Mouse (Mus musculus): ENCODE results near the gene Fgfr2. TPM values are rescaled to one million over a fixed set of nuclear protein-coding genes. Genes with fewer than 3 reads are reported as not detected.

Gene Fgfr2
- polyA plus RNA-seq, 1 experiment from 2014 or later = 86.9 TPM

- Histone ChIP-seq H3K27me3 (ENCODE audit: control insufficient read depth, insufficient read depth, low read length) (no peaks in the 10 kb centered on the region), H3K4me1 (ENCODE audit: control insufficient read depth, insufficient read depth, low read length) (peaks cover 16% of the 10 kb centered on the region), H3K4me3 (ENCODE audit: low read depth, low read length) (no peak overlapping the region), H3K36me3 (ENCODE audit: control insufficient read depth, insufficient read depth, low read length) (no peaks in the 10 kb centered on the region), H3K4me2 (ENCODE audit: low read depth) (no peak overlapping the region), H3K9ac (ENCODE audit: low read length) (no peak overlapping the region), H3K27ac (ENCODE audit: low read depth, low read length) (no peak overlapping the region), H3K9me3 (ENCODE audit: control insufficient read depth, low read length) (no peaks in the 10 kb centered on the region)
- no peak for ATAC-seq (ENCODE audit: insufficient read depth, low FRiP score, low TSS enrichment)
- no peak for DNase-seq (ENCODE audit: low spot score)
- WGBS = 85% methylated on average over 2 of the region's 2 CpGs
These were observed 371.4 kb downstream of the Fgfr2 start for GRCm38 (mm10) chr7:132751716-132752115.

- DNase-seq (ENCODE audit: low spot score) (no peak), ATAC-seq (ENCODE audit: insufficient read depth, low FRiP score, low TSS enrichment) (no peak)
- Histone ChIP-seq H3K27ac (ENCODE audit: low read depth, low read length) (no peak overlapping the region), H3K4me1 (ENCODE audit: control insufficient read depth, insufficient read depth, low read length) (peaks cover 11% of the 10 kb centered on the region), H3K36me3 (ENCODE audit: control insufficient read depth, insufficient read depth, low read length) (no peaks in the 10 kb centered on the region), H3K4me2 (ENCODE audit: low read depth) (no peak overlapping the region), H3K9ac (ENCODE audit: low read length) (no peak overlapping the region), H3K27me3 (ENCODE audit: control insufficient read depth, insufficient read depth, low read length) (no peaks in the 10 kb centered on the region), H3K9me3 (ENCODE audit: control insufficient read depth, low read length) (no peaks in the 10 kb centered on the region), H3K4me3 (ENCODE audit: low read depth, low read length) (no peak overlapping the region)
- WGBS = 90% methylated on average over 11 of the region's 11 CpGs
These were observed 373.6 kb downstream of the Fgfr2 start for GRCm38 (mm10) chr7:132749504-132749903.

- Histone ChIP-seq H3K9me3 (ENCODE audit: control insufficient read depth, low read length) (no peaks in the 10 kb centered on the region), H3K27me3 (ENCODE audit: control insufficient read depth, insufficient read depth, low read length) (no peaks in the 10 kb centered on the region), H3K36me3 (ENCODE audit: control insufficient read depth, insufficient read depth, low read length) (no peaks in the 10 kb centered on the region), H3K4me1 (ENCODE audit: control insufficient read depth, insufficient read depth, low read length) (no peaks in the 10 kb centered on the region), H3K27ac (ENCODE audit: low read depth, low read length) (no peak overlapping the region), H3K4me2 (ENCODE audit: low read depth) (no peak overlapping the region), H3K4me3 (ENCODE audit: low read depth, low read length) (no peak overlapping the region), H3K9ac (ENCODE audit: low read length) (no peak overlapping the region)
- DNase-seq (ENCODE audit: low spot score) (no peak), ATAC-seq (ENCODE audit: insufficient read depth, low FRiP score, low TSS enrichment) (no peak)
- 91% methylated on average over 3 of the region's 3 CpGs for WGBS
These were observed 374.9 kb downstream of the Fgfr2 start for GRCm38 (mm10) chr7:132748076-132748769.

GRCm38 (mm10) chr7:132747096-132747495 is 376.1 kb downstream of the Fgfr2 start:
- Histone ChIP-seq H3K4me2 (ENCODE audit: low read depth) (no peak overlapping the region), H3K9ac (ENCODE audit: low read length) (no peak overlapping the region), H3K9me3 (ENCODE audit: control insufficient read depth, low read length) (no peaks in the 10 kb centered on the region), H3K36me3 (ENCODE audit: control insufficient read depth, insufficient read depth, low read length) (no peaks in the 10 kb centered on the region), H3K4me3 (ENCODE audit: low read depth, low read length) (no peak overlapping the region), H3K27me3 (ENCODE audit: control insufficient read depth, insufficient read depth, low read length) (no peaks in the 10 kb centered on the region), H3K4me1 (ENCODE audit: control insufficient read depth, insufficient read depth, low read length) (no peaks in the 10 kb centered on the region), H3K27ac (ENCODE audit: low read depth, low read length) (no peak overlapping the region)
- 96% methylated on average over 6 of the region's 6 CpGs for WGBS
- no peak for ATAC-seq (ENCODE audit: insufficient read depth, low FRiP score, low TSS enrichment)
- no peak for DNase-seq (ENCODE audit: low spot score)

- Histone ChIP-seq H3K27me3 (ENCODE audit: control insufficient read depth, insufficient read depth, low read length) (no peaks in the 10 kb centered on the region), H3K4me3 (ENCODE audit: low read depth, low read length) (no peak overlapping the region), H3K27ac (ENCODE audit: low read depth, low read length) (no peak overlapping the region), H3K4me2 (ENCODE audit: low read depth) (no peak overlapping the region), H3K9ac (ENCODE audit: low read length) (no peak overlapping the region), H3K36me3 (ENCODE audit: control insufficient read depth, insufficient read depth, low read length) (no peaks in the 10 kb centered on the region), H3K4me1 (ENCODE audit: control insufficient read depth, insufficient read depth, low read length) (no peaks in the 10 kb centered on the region), H3K9me3 (ENCODE audit: control insufficient read depth, low read length) (no peaks in the 10 kb centered on the region)
- ATAC-seq (ENCODE audit: insufficient read depth, low FRiP score, low TSS enrichment) = no peak
- no peak for DNase-seq (ENCODE audit: low spot score)
- WGBS = 86% methylated on average over 5 of the region's 5 CpGs
These were observed 380.2 kb downstream of the Fgfr2 start for GRCm38 (mm10) chr7:132742912-132743311.

GRCm38 (mm10) chr7:132739829-132740228 is 383.3 kb downstream of the Fgfr2 start:
- DNase-seq (ENCODE audit: low spot score) (no peak), ATAC-seq (ENCODE audit: insufficient read depth, low FRiP score, low TSS enrichment) (no peak)
- no peak overlapping the region for H3K4me2 ChIP-seq (ENCODE audit: low read depth)
- peaks cover 3% of the 10 kb centered on the region; the same call in 1 of the 2 replicates for H3K4me1 ChIP-seq (ENCODE audit: control insufficient read depth, insufficient read depth, low read length)
- 94% methylated on average over 6 of the region's 6 CpGs for WGBS
- no peaks in the 10 kb centered on the region for H3K36me3 ChIP-seq (ENCODE audit: control insufficient read depth, insufficient read depth, low read length)
- no peak overlapping the region for H3K27ac ChIP-seq (ENCODE audit: low read depth, low read length)
- H3K9me3 ChIP-seq (ENCODE audit: control insufficient read depth, low read length) = no peaks in the 10 kb centered on the region
- no peaks in the 10 kb centered on the region for H3K27me3 ChIP-seq (ENCODE audit: control insufficient read depth, insufficient read depth, low read length)
- no peak overlapping the region for H3K4me3 ChIP-seq (ENCODE audit: low read depth, low read length)
- no peak overlapping the region for H3K9ac ChIP-seq (ENCODE audit: low read length)

GRCm38 (mm10) chr7:132738844-132739243 is 384.3 kb downstream of the Fgfr2 start:
- Histone ChIP-seq H3K27me3 (ENCODE audit: control insufficient read depth, insufficient read depth, low read length) (no peaks in the 10 kb centered on the region), H3K4me2 (ENCODE audit: low read depth) (no peak overlapping the region), H3K4me1 (ENCODE audit: control insufficient read depth, insufficient read depth, low read length) (peaks cover 8% of the 10 kb centered on the region), H3K27ac (ENCODE audit: low read depth, low read length) (no peak overlapping the region), H3K36me3 (ENCODE audit: control insufficient read depth, insufficient read depth, low read length) (no peaks in the 10 kb centered on the region), H3K9me3 (ENCODE audit: control insufficient read depth, low read length) (no peaks in the 10 kb centered on the region), H3K4me3 (ENCODE audit: low read depth, low read length) (no peak overlapping the region), H3K9ac (ENCODE audit: low read length) (no peak overlapping the region)
- DNase-seq (ENCODE audit: low spot score) (no peak), ATAC-seq (ENCODE audit: insufficient read depth, low FRiP score, low TSS enrichment) (no peak)
- 95% methylated on average over 6 of the region's 6 CpGs for WGBS

GRCm38 (mm10) chr7:132736099-132736862 is 386.9 kb downstream of the Fgfr2 start:
- H3K4me3 ChIP-seq (ENCODE audit: low read depth, low read length) = no peak overlapping the region
- 70% methylated on average over 17 of the region's 17 CpGs for WGBS
- H3K27ac ChIP-seq (ENCODE audit: low read depth, low read length) = no peak overlapping the region
- no peak overlapping the region for H3K4me2 ChIP-seq (ENCODE audit: low read depth)
- H3K27me3 ChIP-seq (ENCODE audit: control insufficient read depth, insufficient read depth, low read length) = no peaks in the 10 kb centered on the region
- H3K4me1 ChIP-seq (ENCODE audit: control insufficient read depth, insufficient read depth, low read length) = peaks cover 28% of the 10 kb centered on the region
- H3K9ac ChIP-seq (ENCODE audit: low read length) = no peak overlapping the region
- ATAC-seq (ENCODE audit: insufficient read depth, low FRiP score, low TSS enrichment) (no peak), DNase-seq (ENCODE audit: low spot score) (no peak)
- H3K36me3 ChIP-seq (ENCODE audit: control insufficient read depth, insufficient read depth, low read length) = no peaks in the 10 kb centered on the region
- no peaks in the 10 kb centered on the region for H3K9me3 ChIP-seq (ENCODE audit: control insufficient read depth, low read length)

GRCm38 (mm10) chr7:132735145-132735544 is 388.0 kb downstream of the Fgfr2 start:
- 63% methylated on average over 5 of the region's 5 CpGs for WGBS
- H3K27me3 ChIP-seq (ENCODE audit: control insufficient read depth, insufficient read depth, low read length) = no peaks in the 10 kb centered on the region
- H3K4me1 ChIP-seq (ENCODE audit: control insufficient read depth, insufficient read depth, low read length) = peaks cover 29% of the 10 kb centered on the region
- H3K9me3 ChIP-seq (ENCODE audit: control insufficient read depth, low read length) = no peaks in the 10 kb centered on the region
- H3K4me3 ChIP-seq (ENCODE audit: low read depth, low read length) = no peak overlapping the region
- H3K27ac ChIP-seq (ENCODE audit: low read depth, low read length) = no peak overlapping the region
- H3K4me2 ChIP-seq (ENCODE audit: low read depth) = no peak overlapping the region
- H3K9ac ChIP-seq (ENCODE audit: low read length) = no peak overlapping the region
- DNase-seq (ENCODE audit: low spot score) (no peak), ATAC-seq (ENCODE audit: insufficient read depth, low FRiP score, low TSS enrichment) (no peak)
- H3K36me3 ChIP-seq (ENCODE audit: control insufficient read depth, insufficient read depth, low read length) = no peaks in the 10 kb centered on the region
